Mouse (Mus musculus) stomach, embryonic 16.5 days (tissue): ENCODE measurements at regions not wholly inside any gene's neighbourhood (a gene's known extent, or its start where the extent isn't known, plus 50 kb on each side); places are given as distances from the start of the nearest gene placed in this dataset.

ENCODE experiments used
- ATAC-seq: fragments of 200-750 bp; cut with Nextera tagmentation; 2 replicates; pipeline ENCODE4 v1.8.0; 2017; ENCODE audit warnings: moderate number of reproducible peaks, moderate TSS enrichment; ENCODE audit not compliant: insufficient read depth, low FRiP score
- H3K27ac ChIP-seq: fragments of 300-500 bp; sonication (generic); 2 replicates; pipeline ENCODE4 v1.5.1; 2014; ENCODE audit warnings: low read length
- H3K27me3 ChIP-seq: fragments of 300-500 bp; sonication (generic); 2 replicates; pipeline ENCODE4 v1.6.1; 2014; ENCODE audit warnings: low read length, control low read depth, mixed read lengths; ENCODE audit not compliant: control insufficient read depth, insufficient read depth
- H3K36me3 ChIP-seq: fragments of 300-500 bp; sonication (generic); 2 replicates; pipeline ENCODE4 v1.6.1; 2014; ENCODE audit warnings: low read length; ENCODE audit not compliant: control insufficient read depth, insufficient read depth
- H3K4me1 ChIP-seq: fragments of 300-500 bp; sonication (generic); 2 replicates; pipeline ENCODE4 v1.6.1; 2014; ENCODE audit warnings: low read length, control low read depth, mixed read lengths; ENCODE audit not compliant: control insufficient read depth, insufficient read depth
- H3K4me2 ChIP-seq: fragments of 300-500 bp; sonication (generic); 2 replicates; pipeline ENCODE4 v1.6.1; 2014; ENCODE audit warnings: low read depth, low read length, mixed read lengths
- H3K4me3 ChIP-seq: fragments of 300-500 bp; sonication (generic); replicated peaks from 2 replicates; pipeline ENCODE4 v1.5.1; 2014; ENCODE audit warnings: mild to moderate bottlenecking, low read length
- H3K9ac ChIP-seq: fragments of 300-500 bp; sonication (generic); 2 replicates; pipeline ENCODE4 v1.6.1; 2014; ENCODE audit warnings: low read length
- H3K9me3 ChIP-seq: fragments of 300-500 bp; sonication (generic); replicated peaks from 2 replicates; pipeline ENCODE4 v1.6.1; 2016; ENCODE audit warnings: low read length, control low read depth; ENCODE audit not compliant: control insufficient read depth
- WGBS: fragments of 180-500 bp; shearing (Covaris S2); extraction: QIAGEN DNeasy Blood & Tissue Kit; methylation state at CpG from one replicate; pipeline ENCODE4 v1.1.7; 2014; 5-methylcytosine and 5-hydroxymethylcytosine counted together

DNA sequence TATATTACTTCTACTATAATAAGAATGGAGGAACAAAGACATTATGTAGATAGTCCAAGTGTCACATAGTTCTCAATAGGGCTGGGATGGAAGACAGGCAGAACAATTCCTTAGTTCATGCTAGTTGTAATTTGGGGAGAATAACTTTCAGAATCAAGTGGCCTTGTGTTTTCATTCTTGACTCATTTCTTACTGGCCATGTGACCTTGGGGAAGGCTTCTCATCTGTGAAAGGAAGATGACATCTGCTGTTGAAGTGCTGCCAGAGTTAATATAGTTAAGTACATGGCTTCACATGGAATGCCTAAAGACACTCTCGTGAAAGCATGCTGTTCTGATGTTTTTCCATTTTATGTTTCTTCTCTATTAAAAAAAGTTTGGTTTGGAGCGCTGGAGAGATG, 146.2 kb upstream of the Nr5a2 start:
- no peak overlapping the region for H3K4me3 ChIP-seq
- no peak for ATAC-seq
- H3K9ac ChIP-seq, result no peak overlapping the region
- H3K36me3 ChIP-seq, result no peaks in the 10 kb centered on the region
- WGBS, result 74% methylated on average over 2 of the region's 2 CpGs
- no peak overlapping the region for H3K4me2 ChIP-seq
- no peaks in the 10 kb centered on the region for H3K9me3 ChIP-seq
- no peaks in the 10 kb centered on the region for H3K27me3 ChIP-seq
- no peaks in the 10 kb centered on the region for H3K4me1 ChIP-seq
- no peak overlapping the region for H3K27ac ChIP-seq

DNA sequence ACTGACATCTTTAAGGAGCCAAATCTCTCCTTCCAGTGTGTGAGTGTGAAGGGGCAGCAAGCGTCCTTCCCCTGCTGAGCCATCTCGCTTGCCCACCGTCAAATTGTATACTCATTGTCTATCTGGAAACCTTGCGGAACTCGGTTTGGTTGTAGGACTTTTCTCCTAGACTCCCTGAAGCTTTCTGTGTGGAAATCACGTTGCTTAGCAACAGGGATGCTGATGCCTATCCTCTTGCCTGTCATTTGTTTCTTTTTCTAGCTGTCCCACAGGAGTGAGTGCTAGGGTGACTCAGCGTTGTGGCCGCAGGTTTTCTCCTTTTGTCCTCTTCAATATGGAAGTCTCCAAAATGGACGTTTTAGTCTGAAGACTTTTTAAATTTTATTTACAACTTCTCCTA, 131.5 kb upstream of the Nr5a2 start:
- Histone ChIP-seq H3K4me3 (no peak overlapping the region), H3K4me2 (no peak overlapping the region), H3K27ac (no peak overlapping the region), H3K27me3 (no peaks in the 10 kb centered on the region), H3K36me3 (no peaks in the 10 kb centered on the region), H3K9ac (no peak overlapping the region), H3K9me3 (no peaks in the 10 kb centered on the region), H3K4me1 (0 out of 2 replicates have a peak, but pooled peaks cover 2% of the 10 kb centered on the region)
- WGBS, result 34% methylated on average over 9 of the region's 9 CpGs
- no peak for ATAC-seq

DNA sequence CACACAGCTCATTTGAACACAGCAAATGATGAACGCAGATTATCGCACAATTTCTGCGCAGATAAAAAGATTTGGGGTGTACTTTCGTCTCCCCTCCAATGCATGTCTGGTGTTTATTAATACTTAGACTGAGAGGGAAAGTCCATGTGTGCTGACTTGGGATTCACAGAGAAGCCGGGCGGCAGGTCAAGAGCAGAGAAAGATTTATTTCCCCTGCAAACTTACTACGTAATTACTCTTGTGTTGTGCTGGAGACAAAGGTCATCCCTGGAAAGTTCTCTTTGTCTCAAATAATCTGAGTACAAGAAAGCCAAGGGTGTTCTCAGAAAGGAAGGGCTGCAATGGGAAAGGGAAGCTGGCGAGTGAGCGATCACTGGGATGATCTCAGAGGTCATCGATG, 127.9 kb upstream of the Nr5a2 start:
- Histone ChIP-seq H3K4me2 (0 out of 2 replicates have a peak overlapping the region, but pooled peaks have one; percentile 2), H3K4me3 (no peak overlapping the region), H3K9ac (no peak overlapping the region), H3K36me3 (no peaks in the 10 kb centered on the region), H3K27me3 (no peaks in the 10 kb centered on the region), H3K27ac (no peak overlapping the region), H3K4me1 (0 out of 2 replicates have a peak, but pooled peaks cover 2% of the 10 kb centered on the region), H3K9me3 (no peaks in the 10 kb centered on the region)
- 53% methylated on average over 10 of the region's 10 CpGs for WGBS
- ATAC-seq, result no peak

DNA sequence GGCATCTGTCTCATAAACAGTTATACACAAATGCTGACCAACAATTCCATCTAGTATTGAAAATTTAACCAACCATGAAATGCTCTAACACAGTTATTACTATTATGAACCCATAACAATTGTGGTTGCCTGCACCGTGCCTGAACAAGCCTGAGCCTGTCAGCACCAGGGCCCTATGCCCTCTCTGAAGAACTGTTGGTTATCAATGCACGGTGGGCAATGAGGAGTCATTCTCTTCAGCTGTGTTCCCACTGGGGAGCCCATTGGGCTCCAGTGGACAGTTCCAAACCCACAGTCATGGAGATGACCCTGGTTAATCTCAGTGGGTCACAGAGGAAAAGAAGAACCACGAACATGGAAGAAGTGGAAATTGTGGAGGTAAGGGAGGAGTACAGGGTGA, 126.5 kb upstream of the Nr5a2 start:
- 85% methylated on average over 3 of the region's 3 CpGs for WGBS

DNA sequence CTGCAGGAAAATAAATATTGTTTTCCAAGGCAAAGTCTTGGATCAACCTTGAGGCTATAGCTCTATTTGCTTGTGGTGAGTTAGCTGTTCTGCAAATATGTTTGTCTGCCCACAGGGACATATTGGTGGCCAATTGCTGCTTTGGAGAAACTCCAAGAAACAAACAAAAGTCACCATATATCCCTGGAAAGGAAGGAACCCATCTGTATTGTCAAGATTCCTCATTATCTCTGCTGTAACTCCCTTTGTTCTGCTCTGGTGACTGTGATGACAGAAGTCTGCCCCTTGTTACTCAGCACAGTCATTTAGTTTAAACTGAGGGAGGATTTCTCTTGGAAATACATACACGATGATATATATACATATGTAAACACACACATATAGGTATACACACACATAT, 123.3 kb upstream of the Nr5a2 start:
- H3K9me3 ChIP-seq, result no peaks in the 10 kb centered on the region
- H3K4me3 ChIP-seq, result no peak overlapping the region
- no peaks in the 10 kb centered on the region for H3K36me3 ChIP-seq
- no peak overlapping the region for H3K9ac ChIP-seq
- H3K27ac ChIP-seq, result no peak overlapping the region
- H3K27me3 ChIP-seq, result no peaks in the 10 kb centered on the region
- no peak overlapping the region for H3K4me2 ChIP-seq
- no peak for ATAC-seq
- WGBS, result 28% methylated on average over 1 of the region's 1 CpGs
- H3K4me1 ChIP-seq, result peaks cover 2% of the 10 kb centered on the region; the same call in 1 of the 2 replicates

More for the DNA sequence above, 126.5 kb upstream of the Nr5a2 start:
- no peak overlapping the region for H3K4me2 ChIP-seq
- H3K4me3 ChIP-seq, result no peak overlapping the region
- H3K4me1 ChIP-seq, result 0 out of 2 replicates have a peak, but pooled peaks cover 2% of the 10 kb centered on the region
- H3K27ac ChIP-seq, result no peak overlapping the region
- no peaks in the 10 kb centered on the region for H3K36me3 ChIP-seq
- H3K27me3 ChIP-seq, result no peaks in the 10 kb centered on the region
- H3K9ac ChIP-seq, result no peak overlapping the region
- no peak for ATAC-seq
- H3K9me3 ChIP-seq, result no peaks in the 10 kb centered on the region

DNA sequence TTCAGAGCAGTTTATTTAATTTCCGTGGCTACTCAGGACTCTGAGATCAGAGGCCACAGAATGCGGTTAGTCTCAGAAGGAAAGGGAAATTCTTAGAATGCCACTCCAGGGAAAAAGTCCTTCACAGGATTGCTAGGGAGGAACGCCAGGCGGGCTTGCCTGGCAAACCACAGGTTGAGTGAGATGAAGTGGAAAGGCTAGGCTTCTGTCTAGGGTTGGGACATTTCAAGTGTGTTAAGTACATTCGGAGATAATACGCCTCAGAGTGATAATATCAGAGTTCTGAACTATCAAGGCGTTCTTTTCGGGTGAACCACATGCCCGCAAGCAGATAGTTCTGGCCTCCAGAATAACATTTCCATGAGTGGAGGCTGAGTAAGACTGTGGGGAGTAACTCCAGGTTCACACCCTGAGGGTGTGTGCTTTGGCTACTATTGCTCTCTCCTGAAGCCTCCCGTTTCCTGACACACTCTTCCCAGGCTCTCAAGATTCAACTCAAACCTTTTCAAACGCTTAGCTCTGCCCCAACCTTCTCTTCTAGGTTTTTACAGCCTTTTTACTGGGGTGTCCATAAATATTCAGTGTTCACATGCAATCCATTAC, 119.3 kb upstream of the Nr5a2 start:
- Histone ChIP-seq H3K27me3 (no peaks in the 10 kb centered on the region), H3K9ac (no peak overlapping the region), H3K36me3 (no peaks in the 10 kb centered on the region), H3K4me3 (no peak overlapping the region), H3K27ac (no peak overlapping the region), H3K4me1 (no peaks in the 10 kb centered on the region; the same call in 1 of the 2 replicates), H3K4me2 (no peak overlapping the region), H3K9me3 (no peaks in the 10 kb centered on the region)
- WGBS, result 60% methylated on average over 11 of the region's 11 CpGs
- no peak for ATAC-seq

DNA sequence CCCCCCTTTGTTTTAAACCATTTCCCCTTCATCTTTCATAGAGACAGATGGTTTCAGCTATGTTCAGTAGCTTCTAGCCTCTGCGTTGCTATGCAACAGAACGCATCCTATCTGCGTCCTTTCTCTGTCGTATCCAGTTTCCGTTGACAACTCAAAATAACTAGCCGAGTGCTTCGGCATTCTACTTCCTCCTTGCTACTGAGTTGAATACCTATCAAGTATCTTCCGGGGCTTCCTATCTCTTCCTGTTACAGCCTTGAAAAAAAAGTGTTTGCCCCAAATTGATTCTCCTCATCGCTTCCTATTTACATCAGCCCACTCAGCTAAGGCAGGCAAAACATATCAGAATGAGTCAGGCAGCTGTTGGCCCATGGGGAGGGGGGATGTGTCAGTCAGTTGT, 114.5 kb upstream of the Nr5a2 start:
- WGBS, result 22% methylated on average over 9 of the region's 9 CpGs
- H3K9me3 ChIP-seq, result no peaks in the 10 kb centered on the region
- H3K4me1 ChIP-seq, result no peaks in the 10 kb centered on the region; the same call in 1 of the 2 replicates
- no peak overlapping the region for H3K27ac ChIP-seq
- ATAC-seq, result no peak
- H3K36me3 ChIP-seq, result no peaks in the 10 kb centered on the region
- no peaks in the 10 kb centered on the region for H3K27me3 ChIP-seq
- no peak overlapping the region for H3K4me3 ChIP-seq
- no peak overlapping the region for H3K9ac ChIP-seq
- H3K4me2 ChIP-seq, result 0 out of 2 replicates have a peak overlapping the region, but pooled peaks have one; percentile 19

DNA sequence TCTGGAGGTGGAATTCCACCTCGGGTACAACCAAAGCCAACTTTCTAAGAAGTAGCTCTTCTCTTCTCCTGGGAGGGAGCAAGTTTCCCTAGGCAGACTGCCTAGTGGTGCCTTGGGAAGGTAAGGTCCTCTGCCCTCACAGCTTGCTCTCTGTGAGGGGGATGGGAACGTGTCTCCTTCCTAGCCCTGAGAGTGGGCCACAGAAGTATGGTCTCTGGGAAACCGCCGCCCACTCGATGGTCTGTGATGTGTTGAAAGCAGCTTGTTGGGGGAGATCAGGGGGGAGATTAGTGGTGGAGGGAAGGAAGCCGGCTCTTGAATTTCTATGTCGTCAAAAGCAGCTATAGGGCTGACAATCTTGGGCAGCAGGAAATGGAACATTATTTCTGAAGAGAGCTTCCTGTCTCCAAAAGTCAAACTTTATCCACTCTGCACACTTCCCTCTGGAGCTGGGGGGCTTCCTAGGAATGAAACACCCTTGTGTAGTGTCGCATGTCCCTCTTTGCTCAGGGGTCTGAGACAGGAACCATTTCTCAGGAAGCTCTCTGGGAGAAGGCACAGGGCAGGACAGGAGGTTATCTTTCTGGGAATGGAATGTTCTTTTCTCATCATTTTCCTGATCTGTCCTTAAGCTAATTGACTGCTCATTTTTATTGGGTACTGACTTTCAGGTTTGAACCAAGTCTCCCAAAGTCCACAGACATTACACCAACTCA, 113.8 kb upstream of the Nr5a2 start:
- H3K9me3 ChIP-seq, result no peaks in the 10 kb centered on the region

DNA sequence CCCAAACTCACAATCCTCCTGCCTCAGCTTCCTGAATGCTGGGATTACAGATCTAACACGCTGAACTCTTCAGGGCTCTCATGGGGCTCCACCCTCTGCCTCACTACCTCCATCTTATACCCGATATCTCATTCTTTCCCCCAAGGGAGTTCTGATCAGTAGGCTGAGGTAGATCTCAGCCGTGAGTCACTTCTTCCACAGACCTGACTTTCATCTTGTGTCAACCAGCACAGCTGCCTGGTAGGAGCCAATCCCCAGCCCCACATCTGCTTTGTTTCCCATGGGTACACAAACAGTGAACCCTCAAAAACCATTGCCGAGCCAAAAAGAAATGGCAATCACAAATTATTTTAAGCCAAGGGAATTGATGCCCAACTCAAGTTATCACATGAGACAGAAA, 100.7 kb upstream of the Nr5a2 start:
- no peaks in the 10 kb centered on the region for H3K36me3 ChIP-seq

More for the DNA sequence above, 113.8 kb upstream of the Nr5a2 start:
- ATAC-seq, result no peak; the same call in 1 of the 2 replicates
- Histone ChIP-seq H3K4me2 (no peak overlapping the region), H3K27ac (no peak overlapping the region), H3K9ac (no peak overlapping the region), H3K4me1 (no peaks in the 10 kb centered on the region; the same call in 1 of the 2 replicates), H3K36me3 (no peaks in the 10 kb centered on the region), H3K4me3 (no peak overlapping the region), H3K27me3 (no peaks in the 10 kb centered on the region)
- 57% methylated on average over 8 of the region's 8 CpGs for WGBS

More for the DNA sequence above, 100.7 kb upstream of the Nr5a2 start:
- H3K27me3 ChIP-seq, result no peaks in the 10 kb centered on the region
- H3K27ac ChIP-seq, result no peak overlapping the region
- no peaks in the 10 kb centered on the region for H3K4me1 ChIP-seq
- no peak overlapping the region for H3K9ac ChIP-seq
- H3K4me2 ChIP-seq, result no peak overlapping the region
- no peak overlapping the region for H3K4me3 ChIP-seq
- WGBS, result 87% methylated on average over 4 of the region's 4 CpGs
- H3K9me3 ChIP-seq, result no peaks in the 10 kb centered on the region
- ATAC-seq, result no peak
